Mouse (Mus musculus): ENCODE results near the gene Gm266.

GRCm38 (mm10) chr12:111463570-111463969 lies 22.1 kb downstream of the Gm266 start:
- TF ChIP-seq POLR2A (IDR thresholded peaks at IDR 0.05; ENCODE audit: control insufficient read depth, low read depth, low read length) = no peak
- TF ChIP-seq CTCF (IDR thresholded peaks at IDR 0.05; ENCODE audit: control insufficient read depth, insufficient read depth, insufficient replicate concordance, low read depth, low read length) = no peak

All from testis, adult 2 months (tissue).